ENCODE assay signal across 8 mouse cellular contexts in genomic region chr11:109622518-109623037, GRCm38 (mm10). TPM values are rescaled to one million over a fixed set of nuclear protein-coding genes. Genes with fewer than 3 reads are reported as not detected.
DNase-seq lines count a peak whose midpoint lies in the region; ATAC-seq and TF ChIP-seq lines count a peak whose summit lies in the region.

No protein-coding gene starts in this region.

- intact Hi-C loops in left cerebral cortex, adult 2 months (cut with DNase I) = loop anchor here (5.0 kb wide), 1 partner anchor 240 kb away; no protein-coding TSS in a partner anchor

- peak overlapping the region; percentile 34 for H3K27ac ChIP-seq in left cerebral cortex, adult 2 months
- no peak overlapping the region for H3K27ac ChIP-seq in hindbrain, embryonic 14.5 days
- no peak overlapping the region for H3K27ac ChIP-seq in limb, embryonic 15.5 days

- no peak for TF ChIP-seq CTCF in left cerebral cortex, adult 2 months (IDR thresholded peaks at IDR 0.05)

- no peaks in the 10 kb centered on the region for H3K9me3 ChIP-seq in hindbrain, embryonic 14.5 days (ENCODE audit: control insufficient read depth, low read length)
- H3K9me3 ChIP-seq in limb, embryonic 15.5 days = no peaks in the 10 kb centered on the region

- H3K9ac ChIP-seq in hindbrain, embryonic 14.5 days = no peak overlapping the region
- H3K9ac ChIP-seq in limb, embryonic 15.5 days = 0 out of 2 replicates have a peak overlapping the region, but pooled peaks have one; percentile 2

- no peak overlapping the region for H3K4me3 ChIP-seq in left cerebral cortex, adult 2 months
- no peak overlapping the region for H3K4me3 ChIP-seq in hindbrain, embryonic 14.5 days (replicated peaks; ENCODE audit: low read length)
- H3K4me3 ChIP-seq in limb, embryonic 15.5 days = 0 out of 2 replicates have a peak overlapping the region, but pooled peaks have one; percentile 3

- 53% methylated on average over 15 of the region's 15 CpGs for WGBS in hindbrain, embryonic 14.5 days
- WGBS in limb, embryonic 15.5 days = 12% methylated on average over 15 of the region's 15 CpGs

- H3K4me2 ChIP-seq in hindbrain, embryonic 14.5 days (replicated peaks) = peak overlapping the region; percentile 22; the same call in 1 of the 2 replicates
- H3K4me2 ChIP-seq in limb, embryonic 15.5 days = peak overlapping the region; percentile 36

- no peaks in the 10 kb centered on the region for H3K4me1 ChIP-seq in hindbrain, embryonic 14.5 days (replicated peaks; ENCODE audit: control insufficient read depth, insufficient read depth, low read length)
- H3K4me1 ChIP-seq in limb, embryonic 15.5 days = peaks cover 6% of the 10 kb centered on the region

- H3K27me3 ChIP-seq in hindbrain, embryonic 14.5 days (ENCODE audit: control insufficient read depth, insufficient read depth, low read length) = no peaks in the 10 kb centered on the region
- no peaks in the 10 kb centered on the region for H3K27me3 ChIP-seq in limb, embryonic 15.5 days

- no peak for DNase-seq in left cerebral cortex, adult 2 months (ENCODE audit: extremely low spot score in 1 of 2, low spot score in 2 of 2)
- no peak for DNase-seq in left cerebral cortex, adult 18-20 months (ENCODE audit: low spot score in 2 of 2)
- DNase-seq in embryo, embryonic 11 days = peak; percentile 41
- no peak for DNase-seq in hindbrain, embryonic 14.5 days (ENCODE audit: low spot score)
- DNase-seq in layer of hippocampus, adult 9-10 months (ENCODE audit: low spot score) = no peak
- no peak for DNase-seq in cerebellum, postnatal 36 days
- DNase-seq in thymus, postnatal 14 days = no peak

- ATAC-seq in hindbrain, embryonic 14.5 days (ENCODE audit: low FRiP score) = no peak
- 0 out of 2 replicates have a peak, but pooled peaks have one; percentile 35 for ATAC-seq in limb, embryonic 15.5 days (ENCODE audit: insufficient number of reproducible peaks, low FRiP score, low TSS enrichment, low read depth)

- H3K36me3 ChIP-seq in hindbrain, embryonic 14.5 days (replicated peaks; ENCODE audit: control insufficient read depth, insufficient read depth) = no peaks in the 10 kb centered on the region
- H3K36me3 ChIP-seq in limb, embryonic 15.5 days = no peaks in the 10 kb centered on the region

RNA-seq across cellular contexts. Expression of gene Wipi1, which starts 10.8 kb away (rescaled TPM):
- 10 to 100 TPM; 18.6 to 19.2 TPM for total RNA-seq in left cerebral cortex, adult 2 months (2021)
- total RNA-seq in left cerebral cortex, adult 18-20 months (2021) = 10 to 100 TPM; 18.4 to 19.3 TPM
- 10.4 and 13.2 TPM in 2 replicates for polyA plus RNA-seq in hindbrain, embryonic 14.5 days (2014; fragmentation: Nextera tagmentation; extraction: Ambion mirVana)
- 64.6 and 67.4 TPM in 2 replicates for polyA plus RNA-seq in limb, embryonic 15.5 days (2015; fragmentation: Nextera tagmentation; extraction: Ambion mirVana)

RNA-seq across cellular contexts. Expression of gene Prkar1a, which starts 26.6 kb away (rescaled TPM):
- 100 to 1,000 TPM; 572 to 615 TPM for total RNA-seq in left cerebral cortex, adult 2 months (2021)
- total RNA-seq in left cerebral cortex, adult 18-20 months (2021) = 100 to 1,000 TPM; 618 to 657 TPM
- 515 and 597 TPM in 2 replicates for polyA plus RNA-seq in hindbrain, embryonic 14.5 days (2014; fragmentation: Nextera tagmentation; extraction: Ambion mirVana)
- 309 and 355 TPM in 2 replicates for polyA plus RNA-seq in limb, embryonic 15.5 days (2015; fragmentation: Nextera tagmentation; extraction: Ambion mirVana)
